Mouse (Mus musculus) kidney, adult 2 months (tissue): ENCODE measurements around the gene Cdc42se2. TPM values are rescaled to one million over a fixed set of nuclear protein-coding genes. Genes with fewer than 3 reads are reported as not detected.

Experiments used
- DNase-seq: peaks from one replicate; pipeline ENCODE4 v3.0.0; 2021
- H3K27ac ChIP-seq: fragments of 200-500 bp; 2 replicates; pipeline ENCODE4 v1.5.1; 2012; ENCODE audit warnings: low read depth, low read length, control low read depth, inconsistent platforms; ENCODE audit not compliant: insufficient read depth
- H3K27me3 ChIP-seq: fragments of 200-500 bp; replicated peaks from 2 replicates; pipeline ENCODE4 v1.6.1; 2012; ENCODE audit warnings: mild to moderate bottlenecking, moderate library complexity, low read length, inconsistent platforms; ENCODE audit not compliant: control insufficient read depth, insufficient read depth
- H3K36me3 ChIP-seq: fragments of 200-500 bp; 2 replicates; pipeline ENCODE4 v1.6.1; 2012; ENCODE audit warnings: mild to moderate bottlenecking, moderate library complexity, low read length, inconsistent platforms; ENCODE audit not compliant: control insufficient read depth, insufficient read depth
- H3K4me1 ChIP-seq: fragments of 200-500 bp; 2 replicates; pipeline ENCODE4 v1.6.1; 2011; ENCODE audit warnings: low read length; ENCODE audit not compliant: control insufficient read depth, insufficient read depth
- H3K4me3 ChIP-seq: fragments of 200-500 bp; 2 replicates; pipeline ENCODE4 v1.5.1; 2011; ENCODE audit warnings: mild to moderate bottlenecking, low read depth, low read length, control low read depth; ENCODE audit not compliant: insufficient read depth
- CTCF ChIP-seq: fragments of 200-500 bp; conservative IDR thresholded peaks from 2 replicates; pipeline ENCODE4 v1.5.1; 2011; ENCODE audit warnings: low read depth, mild to moderate bottlenecking, control low read depth, low read length, moderate library complexity, mixed read lengths; ENCODE audit not compliant: insufficient read depth, insufficient read length
- POLR2A ChIP-seq: fragments of 200-500 bp; IDR thresholded peaks from one replicate; pipeline ENCODE4 v1.6.1; 2011; ENCODE audit warnings: low read depth, low read length, control low read depth
- WGBS: fragments of 180-500 bp; shearing (Covaris S2); methylation state at CpG from one replicate; pipeline ENCODE4 v1.1.7; 2018; 5-methylcytosine and 5-hydroxymethylcytosine counted together
- polyA plus RNA-seq: library from polyadenylated mRNA; depleted of rRNA; stranded (reverse); fragments of >200 nt; gene quantifications from 2 replicates; pipeline ENCODE4 v1.2.3, GENCODE M21; 2012; rRNA removed

Cdc42se2 gene
- polyA plus RNA-seq, 1 experiment: 30.6 TPM

DNA sequence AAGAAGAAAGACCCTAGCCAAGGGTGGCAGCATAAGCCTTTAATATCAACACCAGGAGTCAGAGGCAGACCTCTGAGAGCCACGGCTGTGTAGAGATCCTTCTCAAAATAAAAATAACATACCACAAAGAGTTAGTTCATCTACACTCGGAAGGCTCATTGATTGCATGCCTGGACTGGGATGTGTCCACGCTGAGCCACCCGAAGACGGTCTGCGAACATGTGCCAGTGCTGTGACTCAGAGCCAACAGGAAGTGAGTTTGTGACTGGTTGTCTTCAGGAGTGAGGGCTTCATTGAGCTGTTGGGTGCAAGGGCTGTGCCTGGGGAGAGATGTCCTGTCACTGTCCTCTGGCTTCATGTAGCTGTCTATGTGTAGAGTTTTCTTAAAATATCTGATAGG is 93.8 kb downstream of the Cdc42se2 start:
- peaks cover 1% of the 10 kb centered on the region; the same call in 1 of the 2 replicates for H3K36me3 ChIP-seq
- TF ChIP-seq POLR2A (no peak), CTCF (no peak)

GRCm38 (mm10) chr11:54691179-54691578 is 96.3 kb downstream of the Cdc42se2 start:
- WGBS: 72% methylated on average over 4 of the region's 4 CpGs
- Histone ChIP-seq H3K27me3 (no peaks in the 10 kb centered on the region), H3K4me3 (no peak overlapping the region), H3K36me3 (peaks cover 1% of the 10 kb centered on the region; the same call in 1 of the 2 replicates), H3K27ac (no peak overlapping the region), H3K4me1 (no peaks in the 10 kb centered on the region)
- TF ChIP-seq POLR2A: no peak
- no peak for TF ChIP-seq CTCF
- DNase-seq: peak; percentile 44

More for the DNA sequence above, 93.8 kb downstream of the Cdc42se2 start:
- Histone ChIP-seq H3K4me3 (no peak overlapping the region), H3K4me1 (no peaks in the 10 kb centered on the region), H3K27me3 (no peaks in the 10 kb centered on the region), H3K27ac (no peak overlapping the region)
- WGBS: 70% methylated on average over 6 of the region's 6 CpGs
- DNase-seq: no peak

DNA sequence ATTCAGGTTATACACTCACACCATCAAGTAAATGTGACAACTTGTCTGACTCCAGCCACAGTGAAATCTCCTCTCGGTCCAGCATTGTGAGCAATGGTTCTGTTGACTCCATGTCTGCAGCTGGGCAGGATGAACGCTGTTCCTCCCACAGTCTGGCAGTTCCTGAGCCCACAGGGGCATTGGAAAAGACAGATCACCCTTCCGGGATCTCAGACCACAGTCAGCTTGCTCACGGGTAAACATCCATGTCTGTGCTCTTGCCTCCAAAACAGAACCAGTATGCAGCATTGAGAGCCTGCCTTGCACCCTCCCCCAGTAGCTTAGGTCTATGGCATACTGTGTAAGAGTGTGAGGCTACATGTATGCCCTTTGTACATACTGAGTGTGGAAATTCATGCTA is 97.3 kb downstream of the Cdc42se2 start:
- TF ChIP-seq POLR2A: no peak
- TF ChIP-seq CTCF: no peak
- no peak overlapping the region for H3K4me3 ChIP-seq
- H3K4me1 ChIP-seq: no peaks in the 10 kb centered on the region
- peaks cover 1% of the 10 kb centered on the region; the same call in 1 of the 2 replicates for H3K36me3 ChIP-seq
- no peak overlapping the region for H3K27ac ChIP-seq
- no peak for DNase-seq
- no peaks in the 10 kb centered on the region for H3K27me3 ChIP-seq
- WGBS: 82% methylated on average over 4 of the region's 4 CpGs

DNA sequence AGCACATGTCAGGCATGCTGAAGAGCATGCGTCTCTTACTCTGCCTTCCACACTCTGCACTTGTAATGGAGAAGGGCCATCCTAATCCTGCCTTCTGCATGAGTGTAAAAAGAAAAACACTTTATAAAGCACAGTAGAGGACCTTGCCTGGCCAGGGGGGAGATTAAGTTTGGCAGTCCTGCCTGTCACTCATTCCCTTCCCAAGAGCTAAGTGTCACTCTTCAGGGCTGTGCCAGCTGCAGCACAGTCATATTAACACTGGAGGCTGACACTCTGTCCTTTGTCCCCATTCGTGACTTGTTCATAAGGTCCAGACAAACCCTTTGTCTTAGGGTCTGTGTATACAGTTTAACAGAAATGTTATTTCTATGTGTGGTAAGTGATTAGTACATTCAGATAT is 102.6 kb downstream of the Cdc42se2 start:
- Histone ChIP-seq H3K4me3 (no peak overlapping the region), H3K4me1 (no peaks in the 10 kb centered on the region), H3K36me3 (peaks cover 4% of the 10 kb centered on the region), H3K27ac (no peak overlapping the region), H3K27me3 (no peaks in the 10 kb centered on the region)
- TF ChIP-seq POLR2A: no peak
- TF ChIP-seq CTCF: no peak
- no peak for DNase-seq
- 95% methylated on average over 2 of the region's 2 CpGs for WGBS

DNA sequence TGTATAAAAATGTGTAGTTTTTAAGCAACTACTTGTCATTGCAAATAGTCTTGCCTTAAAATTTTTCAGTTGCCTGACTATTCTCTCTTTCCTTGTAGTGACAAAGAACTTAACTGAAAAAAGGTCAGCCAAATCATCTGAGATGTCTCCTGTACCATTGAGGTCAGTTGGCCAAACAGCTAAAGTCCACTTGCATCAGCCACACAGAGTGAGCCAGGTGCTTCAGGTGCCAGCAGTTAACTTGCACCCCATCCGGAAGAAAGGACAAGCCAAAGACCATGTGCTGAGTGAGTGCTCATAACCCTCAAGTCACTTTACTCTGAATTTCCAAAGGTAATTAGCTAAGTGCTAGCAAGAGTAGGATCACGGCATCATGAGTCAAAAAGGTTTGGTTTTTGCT is 108.3 kb downstream of the Cdc42se2 start:
- TF ChIP-seq CTCF (no peak), POLR2A (no peak)
- DNase-seq: peak; percentile 76
- Histone ChIP-seq H3K27me3 (no peaks in the 10 kb centered on the region), H3K4me3 (no peak overlapping the region), H3K27ac (no peak overlapping the region), H3K4me1 (no peaks in the 10 kb centered on the region), H3K36me3 (peaks cover 4% of the 10 kb centered on the region)
- WGBS: 54% methylated on average over 2 of the region's 2 CpGs

- DNase-seq: no peak
- H3K27ac ChIP-seq: no peak overlapping the region
- H3K36me3 ChIP-seq: no peaks in the 10 kb centered on the region; the same call in none of the 2 replicates
- H3K4me1 ChIP-seq: no peaks in the 10 kb centered on the region
- WGBS: 96% methylated on average over 2 of the region's 2 CpGs
- no peak overlapping the region for H3K4me3 ChIP-seq
- no peaks in the 10 kb centered on the region for H3K27me3 ChIP-seq
- TF ChIP-seq POLR2A (no peak), CTCF (no peak)
Observed at GRCm38 (mm10) chr11:54675792-54676489, 111.5 kb downstream of the Cdc42se2 start.

DNA sequence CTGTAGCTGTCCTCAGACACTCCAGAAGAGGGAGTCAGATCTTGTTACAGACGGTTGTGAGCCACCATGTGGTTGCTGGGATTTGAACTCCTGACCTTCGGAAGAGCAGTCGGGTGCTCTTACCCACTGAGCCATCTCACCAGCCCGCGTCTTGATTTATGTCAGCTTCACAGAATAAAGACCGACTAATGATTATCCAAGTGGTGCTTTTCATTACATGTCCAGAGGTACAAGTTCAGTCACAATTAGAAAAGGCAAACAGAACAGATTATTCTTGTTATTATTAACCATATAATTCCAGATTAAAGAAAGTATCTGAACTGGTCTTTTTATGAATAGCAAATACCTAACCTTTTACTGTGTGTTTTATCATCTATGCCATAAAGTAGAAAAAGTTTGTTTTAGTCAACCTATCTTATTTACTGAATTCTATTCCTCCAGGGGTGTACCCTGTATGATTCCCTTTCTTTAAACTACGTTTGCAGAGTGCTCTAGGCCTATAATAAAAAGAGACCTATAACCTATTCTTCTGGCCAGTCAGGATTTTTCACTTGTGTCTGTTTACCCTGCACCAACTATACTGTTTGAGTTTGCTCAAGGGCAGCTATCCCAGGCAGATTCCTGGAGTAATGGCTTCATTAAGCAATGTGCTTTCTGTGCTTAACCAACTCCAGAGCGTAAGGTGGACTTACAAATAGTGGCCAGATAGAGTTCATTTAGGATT is 113.7 kb downstream of the Cdc42se2 start:
- H3K27ac ChIP-seq: no peak overlapping the region
- TF ChIP-seq POLR2A: no peak
- no peak for TF ChIP-seq CTCF
- WGBS: 53% methylated on average over 8 of the region's 8 CpGs
- H3K36me3 ChIP-seq: no peaks in the 10 kb centered on the region; the same call in 1 of the 2 replicates
- peak; percentile 30 for DNase-seq
- no peaks in the 10 kb centered on the region for H3K27me3 ChIP-seq
- no peaks in the 10 kb centered on the region for H3K4me1 ChIP-seq
- no peak overlapping the region for H3K4me3 ChIP-seq

Other genes starting within 250 kb of the Cdc42se2 start
- gene Lyrm7, start 73.2 kb upstream of the Cdc42se2 start, polyA plus RNA-seq: 1.4 and 3.9 TPM in 2 replicates
- gene Hint1, start 78.7 kb upstream of the Cdc42se2 start, polyA plus RNA-seq: 1,115 and 1,173 TPM in 2 replicates
- 28,844 and 31,623 TPM in 2 replicates for gene Gpx3, start 114.8 kb upstream of the Cdc42se2 start, polyA plus RNA-seq
- 19.1 and 20.6 TPM in 2 replicates for gene Tnip1, start 175.2 kb upstream of the Cdc42se2 start, polyA plus RNA-seq
- 76.5 and 87.9 TPM in 2 replicates for gene Anxa6, start 245.8 kb upstream of the Cdc42se2 start, polyA plus RNA-seq